Mouse (Mus musculus) heart, embryonic 11.5 days (tissue): Measurements from ENCODE around the gene Gm10974. TPM values are rescaled to one million over a fixed set of nuclear protein-coding genes. Genes with fewer than 3 reads are reported as not detected.

Experiments used
- ATAC-seq: fragments of 200-750 bp; cut with Nextera tagmentation; replicated peaks from 2 replicates; pipeline ENCODE4 v1.8.0; 2017; ENCODE audit warnings: moderate library complexity; ENCODE audit not compliant: insufficient number of reproducible peaks, low FRiP score, low TSS enrichment
- H3K27ac ChIP-seq: fragments of 300-500 bp; sonication (generic); 2 replicates; pipeline ENCODE4 v1.5.1; 2014; ENCODE audit warnings: mild to moderate bottlenecking, low read depth, low read length
- H3K27me3 ChIP-seq: fragments of 300-500 bp; sonication (generic); 2 replicates; pipeline ENCODE4 v1.6.1; 2014; ENCODE audit warnings: mild to moderate bottlenecking, low read length, mixed read lengths; ENCODE audit not compliant: control insufficient read depth, insufficient read depth
- H3K36me3 ChIP-seq: fragments of 300-500 bp; sonication (generic); 2 replicates; pipeline ENCODE4 v1.6.1; 2014; ENCODE audit warnings: mild to moderate bottlenecking, low read length, moderate library complexity, mixed read lengths; ENCODE audit not compliant: control insufficient read depth, insufficient read depth
- H3K4me1 ChIP-seq: fragments of 300-500 bp; sonication (generic); 2 replicates; pipeline ENCODE4 v1.6.1; 2014; ENCODE audit warnings: low read length; ENCODE audit not compliant: control insufficient read depth, insufficient read depth
- H3K4me2 ChIP-seq: fragments of 300-500 bp; sonication (generic); 2 replicates; pipeline ENCODE4 v1.6.1; 2014; ENCODE audit warnings: mild to moderate bottlenecking, moderate library complexity
- H3K4me3 ChIP-seq: fragments of 300-500 bp; sonication (generic); 2 replicates; pipeline ENCODE4 v1.5.1; 2014; ENCODE audit warnings: low read depth, low read length
- H3K9ac ChIP-seq: fragments of 300-500 bp; sonication (generic); 2 replicates; pipeline ENCODE4 v1.6.1; 2014; ENCODE audit warnings: mild to moderate bottlenecking, low read depth, low read length, moderate library complexity
- H3K9me3 ChIP-seq: fragments of 300-500 bp; sonication (generic); replicated peaks from 2 replicates; pipeline ENCODE4 v1.6.1; 2016; ENCODE audit warnings: low read length; ENCODE audit not compliant: control insufficient read depth
- WGBS: fragments of 180-500 bp; shearing (Covaris S2); extraction: QIAGEN DNeasy Blood & Tissue Kit; methylation state at CpG from one replicate; pipeline ENCODE4 v1.1.7; 2014; ENCODE audit not compliant: insufficient replicate concordance; 5-methylcytosine and 5-hydroxymethylcytosine counted together
- polyA plus RNA-seq: library from polyadenylated mRNA; unstranded; fragments of >200 nt; fragmentation: Nextera tagmentation; extraction: Ambion mirVana; gene quantifications from 2 replicates; pipeline ENCODE4 v1.2.1, GENCODE M21; 2014

The Gm10974 gene
- polyA plus RNA-seq, 1 experiment from 2014 or later = not detected

GRCm38 (mm10) chr7:66333906-66334500 is 31.7 kb upstream of the Gm10974 start:
- Histone ChIP-seq H3K4me1 (no peaks in the 10 kb centered on the region), H3K36me3 (peaks cover 3% of the 10 kb centered on the region; the same call in 1 of the 2 replicates), H3K9me3 (no peaks in the 10 kb centered on the region), H3K9ac (no peak overlapping the region), H3K4me2 (no peak overlapping the region), H3K4me3 (no peak overlapping the region), H3K27ac (no peak overlapping the region), H3K27me3 (no peaks in the 10 kb centered on the region)
- WGBS = 81% methylated on average over 4 of the region's 4 CpGs
- no peak for ATAC-seq

DNA sequence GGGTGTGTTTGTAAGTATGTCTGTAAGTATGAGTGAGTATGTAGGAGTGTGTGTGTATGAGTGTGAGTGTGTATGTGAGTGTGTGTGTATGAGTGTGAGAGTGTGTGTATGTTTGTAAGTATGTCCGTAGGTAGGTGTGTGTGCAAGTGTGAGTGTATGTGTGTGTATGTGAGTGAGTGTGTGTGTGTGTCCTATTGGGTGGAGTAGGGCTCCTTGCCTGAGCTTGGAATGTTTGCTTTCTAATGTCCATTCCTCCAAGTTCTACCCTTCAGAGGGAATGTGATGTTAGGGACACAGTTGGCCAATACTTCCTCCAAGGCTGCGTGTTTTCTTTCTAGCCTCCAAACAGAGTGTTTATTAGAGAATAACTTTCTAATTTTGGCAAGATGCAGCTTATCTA is 28.8 kb upstream of the Gm10974 start:
- Histone ChIP-seq H3K9ac (no peak overlapping the region), H3K4me2 (no peak overlapping the region), H3K36me3 (peaks cover 3% of the 10 kb centered on the region; the same call in 1 of the 2 replicates), H3K27me3 (no peaks in the 10 kb centered on the region), H3K4me3 (no peak overlapping the region), H3K9me3 (no peaks in the 10 kb centered on the region), H3K4me1 (0 out of 2 replicates have a peak, but pooled peaks cover 2% of the 10 kb centered on the region), H3K27ac (no peak overlapping the region)
- no peak for ATAC-seq
- 82% methylated on average over 2 of the region's 2 CpGs for WGBS

DNA sequence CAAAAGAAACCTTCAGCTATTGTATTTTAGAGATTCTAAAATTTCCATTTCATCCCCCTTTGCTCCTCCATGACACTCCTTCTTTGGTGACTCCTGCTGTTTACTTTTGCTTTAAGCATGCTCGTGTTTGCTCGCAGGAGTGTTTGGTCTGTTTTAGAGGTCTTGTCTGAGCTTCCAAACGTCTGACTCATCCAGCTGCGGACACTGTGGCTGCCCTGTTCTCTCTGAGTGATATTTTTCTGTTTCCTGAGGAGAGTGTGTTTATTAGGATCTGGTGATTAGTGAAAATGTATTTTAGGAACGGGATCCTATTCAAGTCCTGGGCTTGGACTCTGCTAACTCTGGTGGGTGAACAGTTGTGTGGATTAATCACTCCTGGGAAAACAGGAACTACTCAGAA is 26.1 kb upstream of the Gm10974 start:
- Histone ChIP-seq H3K9ac (no peak overlapping the region), H3K27ac (peak overlapping the region; percentile 32; the same call in 1 of the 2 replicates), H3K4me2 (no peak overlapping the region), H3K36me3 (no peaks in the 10 kb centered on the region), H3K9me3 (no peaks in the 10 kb centered on the region), H3K4me3 (no peak overlapping the region), H3K27me3 (no peaks in the 10 kb centered on the region), H3K4me1 (0 out of 2 replicates have a peak, but pooled peaks cover 2% of the 10 kb centered on the region)
- 17% methylated on average over 5 of the region's 5 CpGs for WGBS
- no peak for ATAC-seq

GRCm38 (mm10) chr7:66340044-66340443 is 25.7 kb upstream of the Gm10974 start:
- 44% methylated on average over 3 of the region's 3 CpGs for WGBS
- Histone ChIP-seq H3K27ac (peak overlapping the region; percentile 32), H3K4me3 (no peak overlapping the region), H3K9me3 (no peaks in the 10 kb centered on the region), H3K36me3 (no peaks in the 10 kb centered on the region), H3K4me1 (0 out of 2 replicates have a peak, but pooled peaks cover 2% of the 10 kb centered on the region), H3K9ac (no peak overlapping the region), H3K27me3 (no peaks in the 10 kb centered on the region), H3K4me2 (no peak overlapping the region)
- ATAC-seq = no peak

- no peak overlapping the region for H3K27ac ChIP-seq
- H3K4me2 ChIP-seq = no peak overlapping the region
- no peak overlapping the region for H3K4me3 ChIP-seq
- no peaks in the 10 kb centered on the region for H3K36me3 ChIP-seq
- no peak overlapping the region for H3K9ac ChIP-seq
- H3K4me1 ChIP-seq = 0 out of 2 replicates have a peak, but pooled peaks cover 2% of the 10 kb centered on the region
- H3K9me3 ChIP-seq = no peaks in the 10 kb centered on the region
- no peak for ATAC-seq
- H3K27me3 ChIP-seq = no peaks in the 10 kb centered on the region
- 31% methylated on average over 4 of the region's 4 CpGs for WGBS
These were observed 23.4 kb upstream of the Gm10974 start for GRCm38 (mm10) chr7:66342323-66342722.

- Histone ChIP-seq H3K9me3 (no peaks in the 10 kb centered on the region), H3K36me3 (no peaks in the 10 kb centered on the region), H3K4me2 (no peak overlapping the region), H3K9ac (no peak overlapping the region), H3K4me3 (no peak overlapping the region), H3K27me3 (no peaks in the 10 kb centered on the region), H3K27ac (no peak overlapping the region), H3K4me1 (0 out of 2 replicates have a peak, but pooled peaks cover 2% of the 10 kb centered on the region)
- WGBS = 65% methylated on average over 6 of the region's 6 CpGs
- no peak for ATAC-seq
These were observed 22.9 kb upstream of the Gm10974 start for GRCm38 (mm10) chr7:66342831-66343230.

- 0 out of 2 replicates have a peak, but pooled peaks cover 2% of the 10 kb centered on the region for H3K4me1 ChIP-seq
- no peaks in the 10 kb centered on the region for H3K27me3 ChIP-seq
- 72% methylated on average over 5 of the region's 5 CpGs for WGBS
- ATAC-seq = no peak
- H3K4me3 ChIP-seq = no peak overlapping the region
- H3K9me3 ChIP-seq = no peaks in the 10 kb centered on the region
- H3K4me2 ChIP-seq = no peak overlapping the region
- H3K36me3 ChIP-seq = no peaks in the 10 kb centered on the region
- no peak overlapping the region for H3K27ac ChIP-seq
- no peak overlapping the region for H3K9ac ChIP-seq
These were observed 22.4 kb upstream of the Gm10974 start for GRCm38 (mm10) chr7:66343307-66343706.

- no peak overlapping the region for H3K9ac ChIP-seq
- ATAC-seq = no peak
- H3K27me3 ChIP-seq = no peaks in the 10 kb centered on the region
- no peaks in the 10 kb centered on the region for H3K4me1 ChIP-seq
- H3K4me2 ChIP-seq = no peak overlapping the region
- H3K36me3 ChIP-seq = no peaks in the 10 kb centered on the region; the same call in 1 of the 2 replicates
- H3K4me3 ChIP-seq = no peak overlapping the region
- 59% methylated on average over 9 of the region's 9 CpGs for WGBS
- H3K27ac ChIP-seq = no peak overlapping the region
- H3K9me3 ChIP-seq = no peaks in the 10 kb centered on the region
These were observed 18.6 kb upstream of the Gm10974 start for GRCm38 (mm10) chr7:66346959-66347663.
